Mouse (Mus musculus): ENCODE data around the gene Inpp5d.

The Inpp5d gene

GRCm38 (mm10) chr1:87620211-87620668, at the start of gene Inpp5d:
TSS of gene Inpp5d (plus strand) at chr1:87620312.
- peak; percentile 27 to 64 for DNase-seq

- DNase-seq: peak in 1 of 2 experiments; percentile 25
Measured at GRCm38 (mm10) chr1:87573261-87573660, 46.9 kb upstream of the Inpp5d start.

GRCm38 (mm10) chr1:87573800-87574215, 46.3 kb upstream of the Inpp5d start, which contains the start of gene Ngef:
TSS of gene Ngef (minus strand) at chr1:87573870.
- DNase-seq: peak; percentile 90 to 97

GRCm38 (mm10) chr1:87574353-87574752, 45.8 kb upstream of the Inpp5d start:
- peak in 1 of 2 experiments; percentile 17 for DNase-seq

- peak; percentile 95 to 99 for DNase-seq
Measured at GRCm38 (mm10) chr1:87574785-87575184, 45.3 kb upstream of the Inpp5d start.

GRCm38 (mm10) chr1:87578965-87579364, 41.1 kb upstream of the Inpp5d start:
- no peak for DNase-seq

- DNase-seq: no peak
Measured at GRCm38 (mm10) chr1:87580824-87581223, 39.3 kb upstream of the Inpp5d start.

- DNase-seq: no peak
Measured at GRCm38 (mm10) chr1:87589162-87589561, 30.9 kb upstream of the Inpp5d start.

- DNase-seq: no peak
Measured at GRCm38 (mm10) chr1:87589980-87590379, 30.1 kb upstream of the Inpp5d start.

GRCm38 (mm10) chr1:87594261-87594660, 25.9 kb upstream of the Inpp5d start:
- no peak for DNase-seq

GRCm38 (mm10) chr1:87594671-87595070, 25.4 kb upstream of the Inpp5d start:
- no peak for DNase-seq

GRCm38 (mm10) chr1:87600533-87600932, 19.6 kb upstream of the Inpp5d start:
- peak; percentile 14 to 56 for DNase-seq

- peak in 1 of 2 experiments; percentile 39 for DNase-seq
Measured at GRCm38 (mm10) chr1:87601801-87602200, 18.3 kb upstream of the Inpp5d start.

GRCm38 (mm10) chr1:87603389-87603788, 16.7 kb upstream of the Inpp5d start:
- no peak for DNase-seq

GRCm38 (mm10) chr1:87605296-87605695, 14.8 kb upstream of the Inpp5d start:
- no peak for DNase-seq

- peak; percentile 37 to 60 for DNase-seq
Measured at GRCm38 (mm10) chr1:87607385-87608091, 12.6 kb upstream of the Inpp5d start.

- peak; percentile 69 to 87 for DNase-seq
Measured at GRCm38 (mm10) chr1:87608416-87609046, 11.6 kb upstream of the Inpp5d start.

- no peak for DNase-seq
Measured at GRCm38 (mm10) chr1:87614576-87615295, 5.4 kb upstream of the Inpp5d start.

- DNase-seq: no peak
Measured at GRCm38 (mm10) chr1:87620693-87621092, 581 bp downstream of the Inpp5d start.

- no peak for DNase-seq
Measured at GRCm38 (mm10) chr1:87621146-87621857, 1.2 kb downstream of the Inpp5d start.

- no peak for DNase-seq
Measured at GRCm38 (mm10) chr1:87621858-87622279, 1.8 kb downstream of the Inpp5d start.

- DNase-seq: no peak
Measured at GRCm38 (mm10) chr1:87623977-87624666, 4.0 kb downstream of the Inpp5d start.
